Mouse (Mus musculus): Measurements from ENCODE around the gene Krr1.

Gene Krr1

GRCm38 (mm10) chr10:111972542-111973361 lies at the start of gene Krr1:
Gene Krr1, plus strand, starts transcription at chr10:111972664.
- ChIA-PET CTCF (interaction anchor here in 2 of 4 experiments (0.6 to 2.1 kb wide), 6 partner anchors 470 to 1212 kb away, joined by 3 to 8 read pairs (median 6); partner anchors contain the start of gene Bbs10 (in 1 of the 2)), POLR2A (interaction anchor here (0.5 to 2.9 kb wide), 56 partner anchors 8 to 1974 kb away, joined by 3 to 41 read pairs (median 4); partner anchors contain the start of genes Bbs10 (in 3 of the 4), Phlda1 (in 2 of the 4), Nap1l1 (in 1 of the 4) and Osbpl8 (in 1 of the 4))

DNA sequence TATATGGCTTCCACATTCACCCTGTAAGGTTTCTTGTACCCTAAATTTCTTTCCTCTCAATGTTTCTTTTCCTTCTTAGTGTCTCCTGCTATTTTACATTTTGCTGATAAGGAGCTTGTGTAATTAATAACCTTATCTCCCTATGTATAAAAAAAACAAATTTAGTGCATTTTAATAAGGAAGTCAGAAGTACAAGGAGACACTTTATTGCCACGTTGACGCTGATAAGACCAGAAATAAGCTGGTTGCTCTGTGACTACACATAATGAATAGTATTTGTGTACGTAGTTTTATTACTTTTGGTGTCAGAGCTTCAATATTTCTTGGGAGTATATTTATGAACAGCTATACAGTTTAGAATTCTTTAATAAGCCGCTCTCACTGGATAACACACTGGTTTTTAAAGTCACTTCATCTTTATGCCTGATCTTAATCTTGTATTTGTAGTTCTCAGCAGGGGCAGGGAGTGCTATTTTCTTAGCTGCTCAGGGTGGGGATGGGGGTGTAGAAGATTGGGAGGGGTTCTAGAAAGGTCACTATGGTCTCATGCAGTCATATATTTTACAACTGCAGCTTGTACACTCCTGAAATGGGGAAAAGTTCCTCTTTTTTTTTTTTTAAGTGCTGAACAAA lies 48.8 kb upstream of the Krr1 start:
- POLR2A ChIA-PET = interaction anchor here in 2 of 4 experiments (0.5 to 1.6 kb wide), 4 partner anchors 10 to 450 kb away, joined by 3 to 6 read pairs (median 4); no protein-coding TSS in a partner anchor
- CTCF ChIA-PET = interaction anchor here (0.6 to 1.0 kb wide), 5 partner anchors 9 to 420 kb away, joined by 3 to 6 read pairs (median 5); no protein-coding TSS in a partner anchor

GRCm38 (mm10) chr10:111924141-111924540 lies 48.3 kb upstream of the Krr1 start:
- POLR2A ChIA-PET = interaction anchor here in 2 of 4 experiments (0.5 to 1.6 kb wide), 5 partner anchors 11 to 451 kb away, joined by 3 to 6 read pairs (median 4); partner anchors contain the start of gene Phlda1 (in 1 of the 2)
- CTCF ChIA-PET = interaction anchor here in 3 of 4 experiments (0.5 to 0.7 kb wide), 6 partner anchors 10 to 361 kb away, joined by 3 to 6 read pairs (median 4); no protein-coding TSS in a partner anchor

DNA sequence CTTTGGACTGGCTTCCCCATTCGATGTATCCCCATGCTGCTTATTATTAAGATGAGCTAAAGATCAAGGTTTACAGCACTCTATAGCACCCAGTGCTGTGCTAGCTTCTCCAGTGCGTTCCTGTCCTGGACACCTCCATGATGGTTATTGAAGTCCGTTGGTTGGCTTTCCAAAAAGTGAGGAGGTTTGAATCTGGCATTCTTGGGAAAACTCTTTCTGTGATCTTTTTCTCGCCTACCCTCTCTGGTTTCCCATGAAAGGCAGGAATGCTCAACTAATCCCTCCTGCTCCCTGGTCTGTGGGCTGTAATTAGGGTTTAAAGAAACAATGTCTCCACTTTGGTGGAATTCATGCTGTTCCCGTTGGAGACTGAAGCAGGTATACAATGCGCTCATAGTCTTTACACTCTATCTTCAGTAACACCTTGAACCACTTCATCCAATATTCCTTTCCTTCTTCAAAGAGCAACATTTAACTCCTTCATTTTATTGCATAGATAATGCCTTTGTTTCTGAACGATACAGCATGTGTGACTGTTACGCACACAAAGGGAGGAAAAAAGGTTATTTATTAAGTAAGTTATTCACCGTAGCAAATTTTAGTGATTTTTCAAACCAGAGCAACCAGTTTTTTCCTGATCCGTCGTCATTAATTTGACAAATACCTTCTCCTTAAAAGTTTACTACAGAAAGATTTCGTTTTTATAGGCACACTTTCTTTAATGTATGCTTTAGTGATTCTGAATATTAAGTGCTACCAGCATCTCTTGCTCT lies 47.6 kb upstream of the Krr1 start:
- ChIA-PET CTCF (interaction anchor here (0.5 to 1.3 kb wide), 7 partner anchors 11 to 422 kb away, joined by 3 to 6 read pairs (median 4); no protein-coding TSS in a partner anchor), POLR2A (interaction anchor here (0.6 to 1.6 kb wide), 7 partner anchors 11 to 585 kb away, joined by 3 to 6 read pairs (median 4); partner anchors contain the start of gene Phlda1 (in 1 of the 4))

GRCm38 (mm10) chr10:111925489-111925860 lies 47.0 kb upstream of the Krr1 start:
- ChIA-PET POLR2A (interaction anchor here in 2 of 4 experiments (0.6 to 1.6 kb wide), 2 partner anchors 12 to 457 kb away, joined by 4 read pairs; no protein-coding TSS in a partner anchor), CTCF (interaction anchor here in 2 of 4 experiments (1.2 to 1.3 kb wide), 3 partner anchors 272 to 423 kb away, joined by 3 read pairs; no protein-coding TSS in a partner anchor)

DNA sequence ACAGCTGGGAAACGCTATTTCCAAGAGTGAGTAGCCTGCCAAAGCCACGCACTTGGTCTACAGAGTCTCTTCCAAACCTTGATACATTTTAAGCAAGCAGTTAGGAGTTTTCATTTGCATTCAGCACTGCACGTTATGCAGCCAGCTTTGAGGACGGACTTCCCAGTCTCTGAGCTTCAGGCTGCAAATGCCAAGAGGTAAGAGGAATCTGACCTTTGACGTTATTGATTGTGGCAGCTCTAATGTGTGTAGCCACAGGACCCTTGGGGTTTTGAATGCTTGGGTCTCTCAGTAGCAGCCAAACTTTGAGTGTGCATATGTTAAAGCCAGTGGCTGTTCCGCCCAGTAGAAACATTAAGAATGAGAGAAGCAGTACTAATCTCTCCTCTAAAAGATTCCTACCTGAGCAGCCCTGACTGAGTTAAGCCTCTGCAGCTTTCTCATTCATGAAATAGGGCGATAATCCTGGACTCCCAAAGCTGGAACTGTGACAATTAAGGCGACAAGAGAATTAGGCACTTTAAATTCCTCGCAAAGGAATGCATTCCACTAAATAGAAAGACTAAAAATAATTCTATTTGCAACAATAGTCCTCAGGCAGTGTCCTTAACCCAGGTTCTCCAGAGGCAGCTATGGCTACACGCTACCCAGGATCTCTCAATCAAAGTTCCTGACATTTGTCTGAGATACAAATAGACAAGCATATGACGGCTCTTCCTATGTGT lies 39.7 kb upstream of the Krr1 start:
- CTCF ChIA-PET = no interaction called here
- POLR2A ChIA-PET = interaction anchor here in 1 of 4 experiments (0.8 kb wide), 1 partner anchor 393 kb away, joined by 3 read pairs; no protein-coding TSS in a partner anchor

- ChIA-PET POLR2A (no interaction called here), CTCF (no interaction called here)
Observed at GRCm38 (mm10) chr10:111935207-111935606, 37.3 kb upstream of the Krr1 start.

DNA sequence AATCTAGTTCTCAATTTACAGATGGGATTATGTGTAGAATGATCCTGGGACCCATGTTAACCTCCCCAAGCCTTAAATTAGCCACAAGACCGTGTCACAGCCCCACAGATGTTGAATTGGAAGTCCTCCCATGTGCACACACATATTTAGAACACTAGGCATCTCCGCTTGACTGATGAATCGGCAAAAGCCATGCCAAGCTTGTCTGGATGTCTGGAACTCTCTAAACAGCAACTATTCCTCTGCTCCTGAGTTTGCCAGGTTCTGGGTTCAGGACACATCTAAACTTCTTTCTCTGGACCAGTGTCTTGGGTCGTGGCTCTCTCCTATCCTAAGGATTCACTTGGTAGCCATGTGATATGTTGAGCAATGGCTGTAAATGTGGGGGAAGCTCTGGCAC lies 36.4 kb upstream of the Krr1 start:
- ChIA-PET CTCF (no interaction called here), POLR2A (no interaction called here)

- ChIA-PET POLR2A (no interaction called here), CTCF (no interaction called here)
Observed at GRCm38 (mm10) chr10:111936491-111937145, 35.8 kb upstream of the Krr1 start.

GRCm38 (mm10) chr10:111937146-111937534 lies 35.3 kb upstream of the Krr1 start:
- POLR2A ChIA-PET = no interaction called here
- CTCF ChIA-PET = interaction anchor here in 1 of 4 experiments (0.6 to 0.7 kb wide), 2 partner anchors 13 to 59 kb away, joined by 4 read pairs; no protein-coding TSS in a partner anchor

DNA sequence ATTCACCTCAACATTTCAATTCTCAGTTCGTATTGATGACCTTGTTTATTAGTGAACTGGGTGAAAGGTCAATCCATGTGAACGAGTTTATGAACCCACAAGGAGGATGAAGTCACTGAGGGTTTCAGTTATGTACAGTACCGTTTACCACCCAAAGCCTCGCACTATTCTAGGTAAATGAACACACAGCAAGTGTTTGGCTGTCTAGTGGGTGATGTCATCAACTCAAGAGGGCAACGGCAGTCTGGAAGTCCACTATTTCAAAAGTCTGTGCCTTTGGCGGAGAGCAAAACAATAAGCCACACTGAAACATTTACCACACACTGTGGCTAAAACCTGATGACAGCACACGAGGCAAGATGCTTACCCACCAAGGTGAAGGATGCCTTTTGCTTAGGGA lies 29.4 kb upstream of the Krr1 start:
- CTCF ChIA-PET = no interaction called here
- POLR2A ChIA-PET = no interaction called here

DNA sequence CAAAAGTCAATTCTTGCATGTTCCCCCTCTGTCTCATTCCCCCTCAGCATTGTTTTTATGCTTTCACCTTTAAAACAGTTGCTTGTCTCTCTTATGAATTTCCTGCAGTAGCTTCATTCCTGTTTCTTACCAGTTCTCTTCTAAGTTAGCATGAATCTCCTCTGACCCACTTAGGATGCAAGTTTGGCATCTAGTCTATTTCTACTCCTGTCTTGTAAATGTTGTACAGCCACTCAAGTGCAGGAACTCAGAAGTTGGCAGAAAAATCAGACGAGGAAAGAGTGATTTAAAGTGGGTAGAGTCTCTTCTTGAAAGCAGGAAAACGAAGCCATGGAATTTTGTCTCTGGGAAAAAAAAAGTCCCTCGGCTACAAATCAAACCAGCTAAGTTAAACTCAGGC lies 26.9 kb upstream of the Krr1 start:
- POLR2A ChIA-PET = interaction anchor here in 1 of 4 experiments (0.6 kb wide), 1 partner anchor 440 kb away, joined by 3 read pairs; no protein-coding TSS in a partner anchor
- CTCF ChIA-PET = no interaction called here

DNA sequence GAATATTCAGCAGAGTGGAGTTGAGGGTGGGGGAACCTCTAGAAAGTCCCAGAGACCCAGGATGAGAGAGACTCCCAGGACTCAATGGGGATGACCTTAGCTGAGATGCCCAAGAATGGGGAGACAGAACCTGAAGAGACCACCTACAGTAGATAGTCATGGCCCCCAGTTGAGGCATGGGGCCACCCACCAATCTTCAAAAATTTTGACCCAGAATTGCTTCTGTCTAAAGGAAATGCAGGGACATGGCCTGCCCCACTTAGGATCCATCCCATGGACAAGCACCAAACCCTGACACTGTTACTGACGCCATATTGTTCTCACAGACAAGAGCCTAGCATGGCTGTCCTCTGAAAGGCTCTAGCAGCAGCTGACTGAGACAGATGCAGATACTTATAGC lies 24.4 kb upstream of the Krr1 start:
- CTCF ChIA-PET = interaction anchor here in 1 of 4 experiments (0.9 kb wide), 1 partner anchor 12 kb away, joined by 3 read pairs; no protein-coding TSS in a partner anchor

GRCm38 (mm10) chr10:111949008-111949407 lies 23.5 kb upstream of the Krr1 start:
- POLR2A ChIA-PET = no interaction called here
- CTCF ChIA-PET = no interaction called here

More for the DNA sequence above, 24.4 kb upstream of the Krr1 start:
- POLR2A ChIA-PET = interaction anchor here in 1 of 4 experiments (0.6 kb wide), 1 partner anchor 277 kb away, joined by 3 read pairs; no protein-coding TSS in a partner anchor

GRCm38 (mm10) chr10:111955836-111956235 lies 16.6 kb upstream of the Krr1 start:
- ChIA-PET POLR2A (interaction anchor here in 3 of 4 experiments (0.5 to 1.7 kb wide), 5 partner anchors 16 to 358 kb away, joined by 3 to 7 read pairs (median 5); partner anchors contain the start of gene Krr1 (in 2 of the 3)), CTCF (interaction anchor here in 1 of 4 experiments (0.6 kb wide), 1 partner anchor 377 kb away, joined by 8 read pairs; no protein-coding TSS in a partner anchor)

DNA sequence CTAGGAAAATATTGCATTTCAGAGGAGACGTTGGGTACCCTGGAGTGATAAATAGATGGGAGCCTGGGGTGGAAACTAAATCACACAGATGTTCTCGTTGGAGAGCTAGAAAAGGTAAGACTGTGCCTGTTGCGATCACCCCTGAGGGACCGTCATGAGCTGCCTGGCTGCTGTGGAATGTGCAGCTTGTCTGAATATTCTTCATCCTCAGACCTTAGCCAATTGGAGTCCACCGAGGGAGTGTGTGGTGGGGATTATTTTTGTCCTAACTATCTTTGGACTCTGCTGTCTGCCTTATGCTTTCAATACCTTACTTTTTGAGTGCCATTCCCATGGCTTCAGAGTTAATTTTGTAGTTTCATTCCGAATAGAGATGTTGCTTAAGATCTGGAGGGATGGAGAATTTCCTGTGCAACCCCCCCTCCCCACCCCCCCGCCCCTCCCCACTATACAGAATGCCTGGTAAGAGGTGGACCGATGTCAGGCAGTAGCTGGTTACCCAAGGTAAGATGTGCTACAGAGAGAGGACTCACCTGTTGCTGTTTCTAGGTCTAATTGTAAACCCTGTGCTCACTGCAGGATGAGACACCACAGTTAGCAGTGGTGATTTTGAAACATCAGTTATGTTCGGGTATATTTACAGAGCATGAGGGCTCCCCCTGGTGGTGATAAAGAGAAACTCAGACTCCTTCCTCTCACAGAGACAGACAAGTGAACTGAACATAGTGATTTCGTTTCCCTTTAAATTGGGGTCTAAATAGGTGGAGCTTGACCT lies 15.0 kb upstream of the Krr1 start:
- ChIA-PET POLR2A (interaction anchor here in 3 of 4 experiments (0.5 to 1.7 kb wide), 3 partner anchors 15 to 286 kb away, joined by 5 to 7 read pairs (median 5); partner anchors contain the start of gene Krr1 (in 1 of the 3)), CTCF (interaction anchor here (0.6 to 1.6 kb wide), 8 partner anchors 78 to 731 kb away, joined by 3 to 6 read pairs (median 4); no protein-coding TSS in a partner anchor)

Data from embryonic stem cell, embryonic (primary cell).